Mouse (Mus musculus) liver, adult 2 months (tissue): ENCODE data around the gene Ssh1. TPM values are rescaled to one million over a fixed set of nuclear protein-coding genes. Genes with fewer than 3 reads are reported as not detected.

Experiments used
- DNase-seq: peaks from one replicate; pipeline ENCODE4 v3.0.0-alpha.2; 2011; ENCODE audit warnings: low read depth, low spot score; ENCODE audit errors: extremely low read depth
- H3K27ac ChIP-seq: fragments of 200-500 bp; replicated peaks from 2 replicates; pipeline ENCODE4 v1.5.1; 2012; ENCODE audit warnings: low read depth, mild to moderate bottlenecking, control low read depth, inconsistent platforms, low read length; ENCODE audit not compliant: insufficient read depth
- H3K27me3 ChIP-seq: fragments of 200-500 bp; 2 replicates; pipeline ENCODE4 v1.6.1; 2012; ENCODE audit warnings: mild to moderate bottlenecking, moderate library complexity, low read length, inconsistent platforms; ENCODE audit not compliant: control insufficient read depth, insufficient read depth
- H3K36me3 ChIP-seq: fragments of 200-500 bp; 2 replicates; pipeline ENCODE4 v1.6.1; 2012; ENCODE audit warnings: low read length, inconsistent platforms; ENCODE audit not compliant: control insufficient read depth, insufficient read depth
- H3K4me1 ChIP-seq: fragments of 200-500 bp; 2 replicates; pipeline ENCODE4 v1.6.1; 2011; ENCODE audit warnings: low read length; ENCODE audit not compliant: control insufficient read depth, insufficient read depth
- H3K4me3 ChIP-seq: fragments of 200-500 bp; 2 replicates; pipeline ENCODE4 v1.5.1; 2011; ENCODE audit warnings: low read depth, mild to moderate bottlenecking, control low read depth, low read length, moderate library complexity; ENCODE audit not compliant: insufficient read depth
- H3K79me2 ChIP-seq: fragments of 200-500 bp; 2 replicates; pipeline ENCODE4 v1.6.1; 2012; ENCODE audit warnings: inconsistent platforms, mild to moderate bottlenecking, low read length, moderate library complexity; ENCODE audit not compliant: control insufficient read depth, insufficient read depth
- H3K9ac ChIP-seq: fragments of 200-500 bp; 2 replicates; pipeline ENCODE4 v1.6.1; 2012; ENCODE audit warnings: low read depth, mild to moderate bottlenecking, control low read depth, inconsistent platforms, low read length
- CTCF ChIP-seq: fragments of 200-500 bp; IDR thresholded peaks from 2 replicates; pipeline ENCODE4 v1.5.1; 2011; ENCODE audit warnings: low read depth, low read length, control low read depth
- POLR2A ChIP-seq: fragments of 200-500 bp; IDR thresholded peaks from 2 replicates; pipeline ENCODE4 v1.6.1; 2011; ENCODE audit warnings: low read length, control low read depth; ENCODE audit not compliant: insufficient read depth; ENCODE audit errors: extremely low read depth
- WGBS: fragments of 180-500 bp; shearing (Covaris S2); methylation state at CpG from one replicate; pipeline ENCODE4 v1.1.7; 2018; 5-methylcytosine and 5-hydroxymethylcytosine counted together
- polyA plus RNA-seq: library from polyadenylated mRNA; depleted of rRNA; stranded (reverse); fragments of >200 nt; gene quantifications from 2 replicates; pipeline ENCODE4 v1.2.3, GENCODE M21; 2012
- total RNA-seq: library from RNA; depleted of rRNA; stranded (reverse); fragments of >200 nt; gene quantifications from 2 replicates; pipeline ENCODE4 v1.2.3, GENCODE M21; 2014

Gene Ssh1
- total and polyA plus RNA-seq, 2 experiments: 1.6 to 5.5 TPM

DNA sequence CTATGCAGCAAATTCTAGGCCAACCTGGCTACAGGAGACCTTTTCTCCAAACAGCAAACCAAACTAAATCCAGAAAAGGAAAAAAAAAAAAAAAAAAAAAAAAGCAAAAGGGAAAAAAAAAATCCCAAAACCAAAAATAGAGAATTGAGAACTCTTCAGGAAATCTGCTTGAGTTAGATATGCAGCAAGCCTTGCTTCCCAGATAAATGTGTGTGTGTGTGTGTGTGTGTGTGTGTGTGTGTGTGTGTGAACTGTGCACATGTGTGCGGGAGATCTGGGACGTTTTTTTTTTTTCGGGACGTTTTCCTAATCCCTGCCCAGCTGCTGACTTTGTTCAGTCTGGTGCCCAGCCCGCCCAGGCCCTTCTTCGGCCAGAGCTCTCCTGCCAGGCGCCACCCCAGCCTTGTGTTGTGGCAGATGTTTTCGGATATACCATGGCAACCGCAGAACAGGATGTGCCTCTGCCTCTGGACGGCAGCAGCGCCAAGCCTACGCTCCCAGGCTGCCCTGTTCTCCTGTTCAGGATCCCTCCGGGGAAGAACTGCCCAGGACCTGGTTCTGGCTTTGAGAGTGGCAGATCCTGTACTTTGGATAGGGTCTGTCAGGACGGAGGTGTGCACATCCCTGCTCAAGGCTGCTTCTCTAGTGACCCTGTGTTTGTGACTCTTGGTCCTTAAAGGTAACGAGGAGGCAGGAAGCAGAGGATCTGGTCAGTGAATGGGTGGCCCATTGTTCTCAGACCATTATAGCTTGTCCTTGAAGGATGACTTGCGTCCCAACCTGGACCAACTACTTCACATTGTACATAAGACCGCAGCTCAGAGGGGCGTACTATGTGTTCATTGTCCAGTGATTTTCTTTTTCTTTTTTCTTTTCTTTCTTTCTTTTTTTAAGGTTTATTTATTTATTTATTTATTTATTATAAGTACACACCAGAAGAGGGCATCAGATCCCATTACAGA, 62.8 kb downstream of the Ssh1 start:
- WGBS: 52% methylated on average over 18 of the region's 18 CpGs
- no peaks in the 10 kb centered on the region for H3K79me2 ChIP-seq
- no peaks in the 10 kb centered on the region for H3K27me3 ChIP-seq
- no peak for DNase-seq
- H3K4me1 ChIP-seq: 0 out of 2 replicates have a peak, but pooled peaks cover 2% of the 10 kb centered on the region
- TF ChIP-seq CTCF: no peak
- peak overlapping the region; percentile 88 for H3K27ac ChIP-seq
- no peak overlapping the region for H3K4me3 ChIP-seq
- no peaks in the 10 kb centered on the region for H3K36me3 ChIP-seq
- 0 out of 2 replicates have a peak overlapping the region, but pooled peaks have one; percentile 21 for H3K9ac ChIP-seq

DNA sequence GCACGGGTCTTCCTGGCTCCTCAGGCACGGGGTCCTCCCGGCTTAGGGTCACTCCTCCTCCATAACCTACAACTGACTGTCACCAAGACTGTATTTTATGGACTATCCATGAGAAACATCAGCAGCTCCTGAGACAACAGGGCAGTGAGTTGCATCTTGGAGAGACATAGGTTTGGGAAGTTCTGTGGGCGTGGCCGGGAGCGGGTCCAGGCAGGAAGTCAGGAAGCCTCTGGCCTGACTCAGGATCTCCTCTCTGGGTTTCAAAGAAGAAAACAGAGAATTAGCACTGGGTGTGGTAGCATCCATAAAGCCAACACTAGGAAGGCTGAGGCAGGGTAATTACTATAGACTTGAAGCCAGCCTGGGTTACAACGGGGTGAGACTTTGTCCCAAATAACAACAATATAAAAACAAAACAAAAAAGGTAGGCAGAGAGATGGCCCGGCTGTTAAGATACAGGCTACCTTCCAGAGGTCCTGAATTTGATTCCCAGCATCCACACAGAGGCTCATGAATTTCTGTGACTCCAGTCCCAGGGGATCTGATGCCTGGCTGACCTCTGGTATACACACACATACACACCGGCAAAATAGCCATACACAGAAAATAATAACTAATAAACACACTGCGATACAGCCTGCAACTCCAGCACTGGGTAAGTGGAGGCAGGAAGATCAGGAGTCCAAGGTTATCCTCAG, 63.6 kb downstream of the Ssh1 start:
- DNase-seq: no peak
- TF ChIP-seq CTCF: no peak
- no peak for TF ChIP-seq POLR2A
- no peak overlapping the region for H3K4me3 ChIP-seq
- WGBS: 55% methylated on average over 10 of the region's 10 CpGs
- H3K9ac ChIP-seq: no peak overlapping the region
- peak overlapping the region; percentile 88 for H3K27ac ChIP-seq
- no peaks in the 10 kb centered on the region for H3K36me3 ChIP-seq
- peaks cover 5% of the 10 kb centered on the region; the same call in 1 of the 2 replicates for H3K4me1 ChIP-seq
- no peaks in the 10 kb centered on the region for H3K79me2 ChIP-seq
- H3K27me3 ChIP-seq: no peaks in the 10 kb centered on the region

DNA sequence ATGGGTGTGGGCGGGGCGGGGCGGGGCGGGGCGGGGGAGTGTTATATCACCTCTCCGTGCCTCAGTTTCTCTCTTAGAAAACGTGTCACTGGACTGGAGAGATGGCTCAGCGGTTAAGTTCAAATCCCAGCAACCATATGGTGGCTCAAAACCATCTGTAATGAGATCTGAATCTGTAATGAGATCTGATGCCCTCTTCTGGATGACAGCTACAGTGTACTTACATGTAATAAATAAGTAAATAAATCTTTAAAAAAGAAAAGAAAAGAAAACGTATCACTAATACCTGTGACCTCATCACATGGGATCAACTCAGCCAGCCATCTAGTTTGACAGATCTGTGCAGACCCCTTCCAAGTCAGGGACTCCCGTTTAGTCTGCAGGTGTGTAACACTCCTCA, 64.2 kb downstream of the Ssh1 start:
- Histone ChIP-seq H3K4me3 (no peak overlapping the region), H3K27ac (peak overlapping the region; percentile 6; the same call in 1 of the 2 replicates), H3K79me2 (no peaks in the 10 kb centered on the region), H3K9ac (no peak overlapping the region), H3K36me3 (no peaks in the 10 kb centered on the region), H3K27me3 (no peaks in the 10 kb centered on the region), H3K4me1 (peaks cover 5% of the 10 kb centered on the region; the same call in 1 of the 2 replicates)
- DNase-seq: no peak
- TF ChIP-seq CTCF (no peak), POLR2A (no peak)
- 60% methylated on average over 10 of the region's 10 CpGs for WGBS

DNA sequence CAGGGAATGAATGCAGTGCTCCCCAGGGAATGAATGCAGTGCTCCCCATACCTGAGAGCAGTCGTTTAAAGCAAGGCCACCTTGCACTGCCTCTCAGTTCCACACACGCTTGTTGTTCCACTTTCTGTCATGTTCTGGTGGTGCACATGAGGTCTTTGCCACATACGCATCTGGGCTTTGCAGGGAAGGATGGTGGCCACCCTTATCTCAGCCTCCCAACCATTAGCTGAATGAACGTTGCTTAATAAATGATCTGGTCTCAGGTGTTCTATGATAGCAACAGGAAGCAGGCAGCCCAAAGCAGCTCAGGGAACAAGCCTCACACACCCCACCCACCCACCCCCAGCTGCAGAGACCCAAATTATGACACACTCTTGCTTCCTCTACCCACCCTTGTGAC, 69.1 kb downstream of the Ssh1 start:
- no peak overlapping the region for H3K27ac ChIP-seq
- 72% methylated on average over 4 of the region's 4 CpGs for WGBS
- TF ChIP-seq POLR2A: no peak
- no peak for TF ChIP-seq CTCF
- no peaks in the 10 kb centered on the region for H3K79me2 ChIP-seq
- H3K9ac ChIP-seq: no peak overlapping the region
- H3K4me1 ChIP-seq: peaks cover 2% of the 10 kb centered on the region; the same call in 1 of the 2 replicates
- H3K27me3 ChIP-seq: no peaks in the 10 kb centered on the region
- H3K4me3 ChIP-seq: no peak overlapping the region
- no peaks in the 10 kb centered on the region for H3K36me3 ChIP-seq
- no peak for DNase-seq

DNA sequence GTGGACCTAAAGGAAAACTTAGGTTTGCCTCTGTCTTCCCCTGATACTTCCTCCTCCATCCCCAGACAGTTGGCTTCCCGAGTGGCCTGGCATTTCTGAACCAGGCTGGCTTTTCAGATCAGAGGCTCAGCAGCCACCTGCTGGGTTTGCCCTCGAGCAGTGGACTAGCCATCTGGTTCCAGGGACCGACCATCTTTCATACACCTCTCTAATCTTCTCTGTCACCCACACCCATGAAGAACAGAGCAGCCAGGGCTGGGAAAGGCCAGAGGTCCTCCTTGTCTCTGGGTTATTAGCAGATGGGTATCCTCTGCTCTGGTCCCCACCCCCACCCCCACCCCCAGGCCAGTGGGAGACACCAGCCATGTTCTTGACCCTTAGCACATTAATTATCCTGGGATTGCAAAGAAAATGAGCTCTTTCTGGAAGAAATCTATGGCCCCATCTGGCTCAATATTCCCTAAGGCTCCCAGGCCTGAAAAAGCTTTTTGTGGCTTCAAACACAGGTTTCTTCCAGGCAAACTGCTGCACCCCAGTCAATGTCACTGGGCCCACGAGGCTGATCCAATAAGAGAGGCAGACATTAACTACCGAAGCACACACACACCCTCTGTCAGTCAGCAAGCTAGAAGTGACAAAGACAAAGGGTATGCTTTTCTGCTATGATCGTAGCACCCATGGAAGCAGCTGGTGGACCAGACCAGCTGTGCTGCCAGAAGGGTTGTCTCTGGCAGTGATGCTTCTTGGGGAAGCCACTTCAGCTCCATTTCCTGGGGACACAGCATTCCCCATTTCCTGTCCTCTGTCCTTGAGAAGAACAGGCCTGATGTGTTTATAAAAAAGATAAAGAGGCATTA, 72.2 kb downstream of the Ssh1 start:
- H3K4me3 ChIP-seq: no peak overlapping the region
- H3K79me2 ChIP-seq: no peaks in the 10 kb centered on the region
- no peak overlapping the region for H3K9ac ChIP-seq
- DNase-seq: peak; percentile 27
- no peak for TF ChIP-seq POLR2A
- no peak for TF ChIP-seq CTCF
- no peaks in the 10 kb centered on the region for H3K27me3 ChIP-seq
- H3K36me3 ChIP-seq: no peaks in the 10 kb centered on the region
- peak overlapping the region; percentile 55 for H3K27ac ChIP-seq
- 67% methylated on average over 6 of the region's 6 CpGs for WGBS
- H3K4me1 ChIP-seq: peaks cover 2% of the 10 kb centered on the region; the same call in 1 of the 2 replicates
